Mouse (Mus musculus): ENCODE results near the gene Hmcn1.

DNA sequence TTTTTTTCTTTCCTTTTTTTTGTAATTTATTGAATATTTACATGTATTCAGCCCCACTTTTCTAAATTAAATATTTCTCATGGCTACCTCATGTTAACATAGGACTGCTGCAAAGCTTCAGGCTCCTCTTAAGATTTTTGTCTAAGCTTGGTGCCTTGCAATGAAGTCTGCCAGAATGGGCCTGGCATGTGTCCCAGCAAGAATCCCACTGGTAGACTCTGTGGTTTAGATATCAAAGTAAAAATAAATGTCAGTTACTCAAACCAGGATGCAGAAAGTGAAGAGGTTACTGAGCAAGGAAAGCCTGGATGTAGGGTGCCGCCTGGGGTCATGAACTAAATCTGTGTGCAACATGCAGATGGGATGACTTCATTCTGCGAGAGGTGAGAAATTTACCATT, 217.5 kb downstream of the Hmcn1 start:
- TF ChIP-seq MAX (IDR thresholded peaks at IDR 0.05; ENCODE audit: low read length) (no peak), TBP (IDR thresholded peaks at IDR 0.05; ENCODE audit: low read depth, low read length) (no peak), GATA1 (IDR thresholded peaks at IDR 0.05; ENCODE audit: low read depth, low read length) (no peak), MYC (IDR thresholded peaks at IDR 0.05; ENCODE audit: low read depth, low read length) (no peak), POLR2A (IDR thresholded peaks at IDR 0.05; ENCODE audit: control insufficient read depth in 1 of 2, insufficient read depth in 1 of 2, low read depth in 1 of 2, low read length in 2 of 2, poor library complexity in 1 of 2) (no peak), MXI1 (IDR thresholded peaks at IDR 0.05; ENCODE audit: low read depth, low read length) (no peak), CTCF (IDR thresholded peaks at IDR 0.05 in 2 of 3, conservative IDR thresholded peaks at IDR 0.05 in 1 of 3; ENCODE audit: control insufficient read depth in 1 of 3, insufficient read depth in 1 of 3, low read depth in 2 of 3, low read length in 3 of 3, poor library complexity in 1 of 3, severe bottlenecking in 1 of 3) (no peak), ZC3H11A (IDR thresholded peaks at IDR 0.05; ENCODE audit: low read depth, low read length) (no peak), GABPA (IDR thresholded peaks at IDR 0.05; ENCODE audit: low read depth, low read length) (no peak), NELFE (IDR thresholded peaks at IDR 0.05; ENCODE audit: low read depth, low read length) (no peak)
